Mouse (Mus musculus): Measurements from ENCODE around the gene Acox1. TPM values are rescaled to one million over a fixed set of nuclear protein-coding genes. Genes with fewer than 3 reads are reported as not detected.
A peak's percentile ranks its signal among the peaks of the same experiment; 100 is the strongest.

Gene Acox1
- polyA plus RNA-seq, 1 experiment, result 18.0 TPM

GRCm38 (mm10) chr11:116145481-116146293 lies 53.2 kb downstream of the Acox1 start:
- H3K4me3 ChIP-seq (ENCODE audit: low read depth, low read length), result peak overlapping the region; percentile 17
- H3K27ac ChIP-seq (ENCODE audit: insufficient read depth, low read length), result no peak overlapping the region
- no peak for TF ChIP-seq EP300 (IDR thresholded peaks at IDR 0.05; ENCODE audit: insufficient read depth, low read depth, low read length)
- no peak for TF ChIP-seq CTCF (IDR thresholded peaks at IDR 0.05; ENCODE audit: low read depth, low read length)
- TF ChIP-seq POLR2A (IDR thresholded peaks at IDR 0.05; ENCODE audit: insufficient read depth, low read length), result no peak
- H3K27me3 ChIP-seq (ENCODE audit: control insufficient read depth, insufficient read depth, low read length, poor library complexity, severe bottlenecking), result no peaks in the 10 kb centered on the region
- peaks cover 5% of the 10 kb centered on the region for H3K4me1 ChIP-seq (ENCODE audit: control insufficient read depth, insufficient read depth, low read length)
- no peak overlapping the region for H3K9ac ChIP-seq (ENCODE audit: low read depth, poor library complexity, severe bottlenecking)
- no peaks in the 10 kb centered on the region for H3K9me3 ChIP-seq (replicated peaks; ENCODE audit: control insufficient read depth, insufficient read depth, low read length, poor library complexity, severe bottlenecking)
- H3K36me3 ChIP-seq (ENCODE audit: control insufficient read depth, insufficient read depth, low read length, poor library complexity, severe bottlenecking), result no peaks in the 10 kb centered on the region

GRCm38 (mm10) chr11:116143468-116143867 lies 55.4 kb downstream of the Acox1 start:
- Histone ChIP-seq H3K27ac (ENCODE audit: insufficient read depth, low read length) (peak overlapping the region; percentile 96), H3K9me3 (replicated peaks; ENCODE audit: control insufficient read depth, insufficient read depth, low read length, poor library complexity, severe bottlenecking) (no peaks in the 10 kb centered on the region), H3K36me3 (ENCODE audit: control insufficient read depth, insufficient read depth, low read length, poor library complexity, severe bottlenecking) (no peaks in the 10 kb centered on the region), H3K4me1 (ENCODE audit: control insufficient read depth, insufficient read depth, low read length) (peaks cover 5% of the 10 kb centered on the region), H3K27me3 (ENCODE audit: control insufficient read depth, insufficient read depth, low read length, poor library complexity, severe bottlenecking) (no peaks in the 10 kb centered on the region), H3K9ac (ENCODE audit: low read depth, poor library complexity, severe bottlenecking) (no peak overlapping the region; the same call in 1 of the 2 replicates), H3K4me3 (ENCODE audit: low read depth, low read length) (no peak overlapping the region)
- TF ChIP-seq CTCF (IDR thresholded peaks at IDR 0.05; ENCODE audit: low read depth, low read length), result no peak
- TF ChIP-seq POLR2A (IDR thresholded peaks at IDR 0.05; ENCODE audit: insufficient read depth, low read length), result no peak
- TF ChIP-seq EP300 (IDR thresholded peaks at IDR 0.05; ENCODE audit: insufficient read depth, low read depth, low read length), result no peak

DNA sequence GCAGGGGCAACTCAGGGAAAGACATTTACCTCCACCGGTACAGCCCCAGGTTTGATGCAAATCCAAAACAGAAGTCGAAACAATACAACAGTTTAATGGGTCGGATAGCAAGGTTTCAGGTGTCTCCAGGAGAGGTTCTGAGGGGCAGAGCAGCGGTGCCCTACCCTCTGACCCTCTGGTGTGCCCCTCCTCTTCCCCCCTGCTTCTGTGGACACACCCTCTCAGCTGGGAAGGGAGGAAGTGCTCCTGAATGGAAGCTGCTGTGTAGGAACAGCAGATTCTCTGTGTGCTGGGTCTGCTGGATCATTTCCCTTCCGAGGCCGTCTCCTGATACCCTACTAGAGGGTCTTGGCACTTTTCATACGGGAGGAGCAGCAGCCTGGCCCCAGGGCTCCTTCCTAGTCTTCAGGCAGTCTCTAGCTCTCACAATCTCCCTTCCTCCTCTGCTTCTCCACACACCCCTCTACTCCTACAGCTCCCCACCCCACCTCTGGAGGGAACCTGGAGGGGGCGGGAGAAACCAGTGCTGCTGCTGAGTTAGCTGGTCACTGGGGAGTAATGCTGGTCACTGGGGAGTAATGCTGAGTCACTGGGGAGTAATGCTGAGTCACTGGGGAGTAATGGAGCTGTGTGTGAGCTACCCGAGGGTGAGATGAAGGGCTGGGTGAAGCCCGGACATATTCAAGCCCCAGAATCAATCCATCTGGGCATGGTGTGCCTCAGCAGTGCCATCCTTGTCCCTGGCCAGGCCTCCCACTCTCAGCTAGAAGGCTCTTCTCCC lies 56.4 kb downstream of the Acox1 start:
- H3K4me1 ChIP-seq (ENCODE audit: control insufficient read depth, insufficient read depth, low read length), result peaks cover 5% of the 10 kb centered on the region
- H3K9ac ChIP-seq (ENCODE audit: low read depth, poor library complexity, severe bottlenecking), result peak overlapping the region; percentile 47
- 0 out of 2 replicates have a peak overlapping the region, but pooled peaks have one; percentile 8 for H3K4me3 ChIP-seq (ENCODE audit: low read depth, low read length)
- TF ChIP-seq EP300 (IDR thresholded peaks at IDR 0.05; ENCODE audit: insufficient read depth, low read depth, low read length) (peak; percentile 70), POLR2A (IDR thresholded peaks at IDR 0.05; ENCODE audit: insufficient read depth, low read length) (no peak)
- no peaks in the 10 kb centered on the region for H3K36me3 ChIP-seq (ENCODE audit: control insufficient read depth, insufficient read depth, low read length, poor library complexity, severe bottlenecking)
- no peaks in the 10 kb centered on the region for H3K27me3 ChIP-seq (ENCODE audit: control insufficient read depth, insufficient read depth, low read length, poor library complexity, severe bottlenecking)
- H3K9me3 ChIP-seq (replicated peaks; ENCODE audit: control insufficient read depth, insufficient read depth, low read length, poor library complexity, severe bottlenecking), result no peaks in the 10 kb centered on the region
- peak overlapping the region; percentile 96 for H3K27ac ChIP-seq (ENCODE audit: insufficient read depth, low read length)

DNA sequence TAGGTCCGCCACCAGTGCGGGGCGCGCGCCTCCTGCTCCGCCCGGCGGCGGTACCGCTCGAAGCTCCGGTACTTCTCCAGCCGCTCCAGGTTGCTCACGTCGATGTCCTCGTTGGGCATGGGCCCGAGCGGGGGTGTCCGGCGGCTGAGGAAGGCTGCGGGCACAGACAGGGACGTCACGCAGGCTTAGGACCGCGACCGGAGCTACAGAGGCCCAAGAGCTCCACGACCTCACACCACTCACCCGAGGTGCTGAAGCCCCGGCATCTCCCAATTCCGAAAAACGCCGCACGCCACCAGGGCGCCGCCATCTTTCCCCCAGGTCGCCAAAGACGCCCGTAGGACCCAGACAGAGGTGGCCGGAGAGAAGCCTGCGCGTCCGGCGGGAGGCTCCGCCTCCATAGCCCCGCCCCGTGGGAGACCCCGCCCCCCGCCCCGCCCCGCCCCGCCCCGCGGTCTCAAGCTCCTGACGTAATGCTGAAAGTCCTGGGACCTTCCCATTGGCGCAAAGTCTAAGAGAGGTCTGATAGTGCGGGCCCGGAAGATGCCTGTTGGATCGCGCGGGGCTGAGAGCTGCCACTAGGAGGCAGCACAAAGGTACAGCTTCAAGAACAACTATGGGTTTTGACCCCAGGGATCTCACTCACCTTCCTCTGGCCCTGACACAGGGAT lies 60.2 kb downstream of the Acox1 start, which contains the start of gene Mrpl38:
TSS of gene Mrpl38 (minus strand) at position 401 of the 671 bp plus-strand sequence.
- H3K4me3 ChIP-seq (ENCODE audit: low read depth, low read length), result peak within 1 kb of the TSS; percentile 98
- no peaks in the 10 kb centered on the region for H3K27me3 ChIP-seq (ENCODE audit: control insufficient read depth, insufficient read depth, low read length, poor library complexity, severe bottlenecking)
- H3K9me3 ChIP-seq (replicated peaks; ENCODE audit: control insufficient read depth, insufficient read depth, low read length, poor library complexity, severe bottlenecking), result no peaks in the 10 kb centered on the region
- TF ChIP-seq CTCF (IDR thresholded peaks at IDR 0.05; ENCODE audit: low read depth, low read length), result peak; percentile 83
- no peak for TF ChIP-seq EP300 (IDR thresholded peaks at IDR 0.05; ENCODE audit: insufficient read depth, low read depth, low read length)
- peak within 1 kb of the TSS; percentile 92 for H3K9ac ChIP-seq (ENCODE audit: low read depth, poor library complexity, severe bottlenecking)
- peak within 1 kb of the TSS; percentile 42 for H3K27ac ChIP-seq (ENCODE audit: insufficient read depth, low read length)
- no peaks in the 10 kb centered on the region for H3K36me3 ChIP-seq (ENCODE audit: control insufficient read depth, insufficient read depth, low read length, poor library complexity, severe bottlenecking)
- peaks cover 5% of the 10 kb centered on the region for H3K4me1 ChIP-seq (ENCODE audit: control insufficient read depth, insufficient read depth, low read length)

- Histone ChIP-seq H3K27me3 (ENCODE audit: control insufficient read depth, insufficient read depth, low read length, poor library complexity, severe bottlenecking) (no peaks in the 10 kb centered on the region), H3K4me1 (ENCODE audit: control insufficient read depth, insufficient read depth, low read length) (peaks cover 5% of the 10 kb centered on the region), H3K27ac (ENCODE audit: insufficient read depth, low read length) (no peak overlapping the region), H3K9ac (ENCODE audit: low read depth, poor library complexity, severe bottlenecking) (peak overlapping the region; percentile 92), H3K4me3 (ENCODE audit: low read depth, low read length) (peak overlapping the region; percentile 98), H3K36me3 (ENCODE audit: control insufficient read depth, insufficient read depth, low read length, poor library complexity, severe bottlenecking) (no peaks in the 10 kb centered on the region), H3K9me3 (replicated peaks; ENCODE audit: control insufficient read depth, insufficient read depth, low read length, poor library complexity, severe bottlenecking) (no peaks in the 10 kb centered on the region)
- TF ChIP-seq CTCF (IDR thresholded peaks at IDR 0.05; ENCODE audit: low read depth, low read length), result no peak
- no peak for TF ChIP-seq POLR2A (IDR thresholded peaks at IDR 0.05; ENCODE audit: insufficient read depth, low read length)
- no peak for TF ChIP-seq EP300 (IDR thresholded peaks at IDR 0.05; ENCODE audit: insufficient read depth, low read depth, low read length)
Observed at GRCm38 (mm10) chr11:116138096-116138467, 60.8 kb downstream of the Acox1 start.

All from ES-Bruce4 (cell line).